Mouse (Mus musculus): ENCODE measurements around the gene Polr2c.

DNA sequence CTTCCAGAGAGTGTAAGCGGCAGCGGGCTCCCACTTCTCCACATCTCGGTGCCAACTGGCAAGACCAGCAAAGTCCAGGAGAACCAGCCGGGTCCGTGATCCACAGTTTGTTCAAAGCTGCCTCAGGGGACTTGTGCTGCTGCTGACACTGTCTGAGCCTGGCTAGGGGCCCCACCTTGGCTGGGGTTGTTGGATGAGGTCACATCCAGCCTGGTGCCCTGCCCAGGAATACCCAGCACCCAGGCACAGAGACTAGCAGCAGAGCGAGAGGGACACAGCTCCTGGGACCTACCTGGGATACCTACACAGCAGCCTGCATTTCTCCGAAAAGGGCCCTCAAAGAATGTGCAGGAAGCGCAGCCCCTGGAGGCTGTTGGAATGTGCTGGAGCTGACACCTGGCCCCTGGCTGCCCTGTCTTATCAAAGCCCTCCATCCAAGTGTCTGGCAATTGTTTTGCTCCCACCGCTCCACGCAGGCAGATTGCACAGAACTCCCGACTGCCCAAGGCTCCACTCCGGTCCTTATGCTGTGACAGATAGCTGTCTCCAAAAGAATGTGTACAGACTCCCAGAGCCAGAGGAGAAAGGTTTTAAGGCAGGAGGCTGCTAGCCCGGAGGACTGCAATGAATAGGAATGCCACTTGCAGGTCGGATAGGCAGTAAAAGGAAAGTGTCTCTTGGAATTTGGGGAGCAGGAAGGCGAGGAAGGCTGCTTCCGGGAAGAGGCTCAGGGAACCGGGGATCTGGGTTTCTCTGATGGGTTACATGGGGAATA is 18.0 kb downstream of the Polr2c start:
- TF ChIP-seq CTCF (IDR thresholded peaks at IDR 0.05), result no peak
- no peak for TF ChIP-seq EP300 (IDR thresholded peaks at IDR 0.05)
